Mouse (Mus musculus): ENCODE measurements around the gene Copz2. TPM values are rescaled to one million over a fixed set of nuclear protein-coding genes. Genes with fewer than 3 reads are reported as not detected.
"Not testable (repeated sequence)": the region's sequence is repeated elsewhere in the genome, so short reads cannot be mapped to it uniquely, and the experiment has no call there.

The Copz2 gene
- 25.1 and 25.6 TPM in 2 replicates for polyA plus RNA-seq (2016; fragmentation: Nextera tagmentation; extraction: Ambion mirVana)

- peak within 1 kb of the TSS; percentile 78 for H3K4me3 ChIP-seq
Measured at GRCm38 (mm10) chr11:96849681-96850467, at the start of gene Copz2. Copz2 (plus strand) TSS chr11:96849870.

GRCm38 (mm10) chr11:96805606-96806005, 44.1 kb upstream of the Copz2 start:
- Histone ChIP-seq H3K4me1 (no peaks in the 10 kb centered on the region), H3K4me3 (no peak overlapping the region), H3K36me3 (replicated peaks) (peaks cover 99% of the 10 kb centered on the region), H3K27ac (no peak overlapping the region), H3K9me3 (no peaks in the 10 kb centered on the region), H3K27me3 (ENCODE audit: poor library complexity, severe bottlenecking) (no peaks in the 10 kb centered on the region)
- DNase-seq (ENCODE audit: extremely low spot score, low spot score) = no peak
- 91% methylated on average over 5 of the region's 5 CpGs for WGBS

More at GRCm38 (mm10) chr11:96849681-96850467, at the start of gene Copz2:
- DNase-seq (ENCODE audit: extremely low spot score, low spot score) = peak; percentile 56
- Histone ChIP-seq H3K9me3 (no peaks in the 10 kb centered on the region), H3K27me3 (ENCODE audit: poor library complexity, severe bottlenecking) (peaks cover 18% of the 10 kb centered on the region), H3K4me1 (peaks cover 32% of the 10 kb centered on the region), H3K36me3 (replicated peaks) (no peaks in the 10 kb centered on the region), H3K27ac (peak within 1 kb of the TSS; percentile 82)
- 2% methylated on average over 60 of the region's 60 CpGs for WGBS

DNA sequence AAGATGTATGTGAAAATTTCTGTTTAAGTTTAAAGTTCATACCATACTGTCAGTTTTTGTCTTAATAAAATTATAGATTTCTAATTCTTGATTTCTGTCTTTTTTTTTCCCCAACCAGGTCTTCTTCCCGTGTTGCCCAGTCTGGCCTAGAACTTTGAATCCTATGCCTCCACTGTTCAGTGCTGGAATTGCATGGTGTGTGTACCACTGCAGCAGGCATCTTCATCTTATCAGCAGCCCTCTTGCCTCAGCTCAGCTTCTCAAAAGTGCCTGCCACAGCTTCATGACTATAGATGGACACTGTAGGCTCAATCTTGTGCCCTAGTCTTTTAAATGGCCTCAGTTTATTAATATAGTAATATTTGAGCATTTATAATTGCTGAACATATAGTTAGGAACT, 41.6 kb upstream of the Copz2 start:
- no peak for DNase-seq (ENCODE audit: extremely low spot score, low spot score)
- Histone ChIP-seq H3K9me3 (no peaks in the 10 kb centered on the region), H3K4me3 (no peak overlapping the region), H3K27ac (no peak overlapping the region), H3K36me3 (replicated peaks) (peaks cover 100% of the 10 kb centered on the region), H3K27me3 (ENCODE audit: poor library complexity, severe bottlenecking) (no peaks in the 10 kb centered on the region), H3K4me1 (no peaks in the 10 kb centered on the region)
- WGBS = 76% methylated on average over 1 of the region's 1 CpGs

DNA sequence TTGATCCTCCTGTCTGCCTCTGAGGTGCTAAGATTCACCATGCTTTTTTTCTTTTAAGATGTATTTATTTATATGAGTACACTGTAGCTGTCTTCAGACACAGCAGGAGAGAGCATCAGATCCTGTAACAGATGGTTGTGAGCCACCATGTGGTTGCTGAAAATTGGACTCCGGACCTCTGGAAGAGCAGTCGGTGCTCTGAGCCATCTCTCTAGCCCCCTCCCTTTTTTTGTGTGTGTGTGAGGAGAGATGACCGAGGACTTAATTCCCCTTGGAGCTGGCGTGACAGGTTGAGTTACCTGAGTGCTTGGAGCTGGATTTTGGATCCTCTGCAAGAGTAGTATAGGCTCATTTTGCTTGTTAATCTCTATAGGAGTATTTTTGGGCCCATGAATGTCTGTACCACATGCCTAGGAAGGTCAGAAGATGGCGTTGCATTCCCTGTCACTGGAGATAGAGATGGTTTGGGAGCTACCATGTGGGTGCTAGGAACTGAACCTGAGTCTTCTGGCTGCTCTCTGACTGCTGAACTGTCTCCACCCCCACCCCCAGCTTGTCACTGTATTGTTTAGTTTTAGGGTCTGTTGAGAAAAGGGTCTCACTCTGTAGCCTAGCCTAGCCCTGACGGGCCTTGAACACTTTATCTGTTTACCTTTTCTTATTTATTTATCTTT, 40.0 kb upstream of the Copz2 start:
- Histone ChIP-seq H3K9me3 (no peaks in the 10 kb centered on the region), H3K4me3 (no peak overlapping the region), H3K36me3 (replicated peaks) (peaks cover 98% of the 10 kb centered on the region), H3K27me3 (ENCODE audit: poor library complexity, severe bottlenecking) (no peaks in the 10 kb centered on the region), H3K4me1 (no peaks in the 10 kb centered on the region), H3K27ac (no peak overlapping the region)
- DNase-seq (ENCODE audit: extremely low spot score, low spot score) = no peak
- WGBS = 93% methylated on average over 6 of the region's 6 CpGs

- not testable (repeated sequence) for H3K4me1 ChIP-seq; H3K9me3 ChIP-seq; H3K27me3 ChIP-seq (ENCODE audit: poor library complexity, severe bottlenecking); H3K27ac ChIP-seq; H3K4me3 ChIP-seq; DNase-seq (ENCODE audit: extremely low spot score, low spot score)
- H3K36me3 ChIP-seq (replicated peaks) = peaks cover 98% of the 10 kb centered on the region
- WGBS = 93% methylated on average over 1 of the region's 1 CpGs
Measured at GRCm38 (mm10) chr11:96811188-96811587, 38.5 kb upstream of the Copz2 start.

- Histone ChIP-seq H3K27me3 (ENCODE audit: poor library complexity, severe bottlenecking) (no peaks in the 10 kb centered on the region), H3K36me3 (replicated peaks) (peaks cover 98% of the 10 kb centered on the region), H3K4me3 (no peak overlapping the region), H3K9me3 (no peaks in the 10 kb centered on the region), H3K27ac (no peak overlapping the region), H3K4me1 (peaks cover 4% of the 10 kb centered on the region; the same call in 1 of the 2 replicates)
- 84% methylated on average over 4 of the region's 4 CpGs for WGBS
- DNase-seq (ENCODE audit: extremely low spot score, low spot score) = no peak
Measured at GRCm38 (mm10) chr11:96813455-96813854, 36.2 kb upstream of the Copz2 start.

- Histone ChIP-seq H3K4me1 (peaks cover 4% of the 10 kb centered on the region; the same call in 1 of the 2 replicates), H3K27ac (no peak overlapping the region), H3K36me3 (replicated peaks) (peaks cover 98% of the 10 kb centered on the region), H3K4me3 (no peak overlapping the region), H3K9me3 (no peaks in the 10 kb centered on the region), H3K27me3 (ENCODE audit: poor library complexity, severe bottlenecking) (no peaks in the 10 kb centered on the region)
- no peak for DNase-seq (ENCODE audit: extremely low spot score, low spot score)
- whole genome bisulfite sequencing = 89% methylated on average over 5 of the region's 5 CpGs
Measured at GRCm38 (mm10) chr11:96813920-96814319, 35.8 kb upstream of the Copz2 start.

- H3K4me1 ChIP-seq = peaks cover 4% of the 10 kb centered on the region; the same call in 1 of the 2 replicates
- H3K27ac ChIP-seq = no peak overlapping the region
- H3K27me3 ChIP-seq (ENCODE audit: poor library complexity, severe bottlenecking) = no peaks in the 10 kb centered on the region
- no peak for DNase-seq (ENCODE audit: extremely low spot score, low spot score)
- WGBS = 86% methylated on average over 2 of the region's 2 CpGs
- no peak overlapping the region for H3K4me3 ChIP-seq
- no peaks in the 10 kb centered on the region for H3K9me3 ChIP-seq
- H3K36me3 ChIP-seq (replicated peaks) = peaks cover 98% of the 10 kb centered on the region
Measured at GRCm38 (mm10) chr11:96814443-96814842, 35.2 kb upstream of the Copz2 start.

DNA sequence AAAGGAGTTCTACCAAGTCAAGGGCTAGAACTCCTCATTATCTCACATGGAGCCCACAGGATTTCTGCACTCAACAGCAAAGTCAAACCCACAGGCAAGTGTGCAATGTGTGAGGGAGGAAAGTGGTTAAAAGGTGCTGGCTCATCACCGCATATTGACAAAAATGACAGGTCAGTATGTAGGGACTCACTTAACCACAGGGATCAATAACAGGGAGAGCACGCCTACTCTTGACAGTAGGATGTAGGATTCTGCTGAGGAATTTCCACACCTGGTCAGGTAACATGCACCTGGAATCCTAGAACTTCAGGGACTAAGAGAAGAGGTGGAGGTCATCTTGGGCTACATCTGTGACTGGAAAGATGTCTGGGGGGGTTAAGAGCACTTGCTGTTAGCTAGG, 33.8 kb upstream of the Copz2 start:
- H3K27ac ChIP-seq = no peak overlapping the region
- H3K27me3 ChIP-seq (ENCODE audit: poor library complexity, severe bottlenecking) = no peaks in the 10 kb centered on the region
- H3K9me3 ChIP-seq = no peaks in the 10 kb centered on the region
- no peak for DNase-seq (ENCODE audit: extremely low spot score, low spot score)
- peaks cover 4% of the 10 kb centered on the region; the same call in 1 of the 2 replicates for H3K4me1 ChIP-seq
- H3K4me3 ChIP-seq = no peak overlapping the region
- WGBS = 96% methylated on average over 2 of the region's 2 CpGs
- peaks cover 98% of the 10 kb centered on the region for H3K36me3 ChIP-seq (replicated peaks)

GRCm38 (mm10) chr11:96816494-96816893, 33.2 kb upstream of the Copz2 start:
- Histone ChIP-seq H3K9me3 (no peaks in the 10 kb centered on the region), H3K4me3 (no peak overlapping the region), H3K36me3 (replicated peaks) (peaks cover 98% of the 10 kb centered on the region), H3K27me3 (ENCODE audit: poor library complexity, severe bottlenecking) (no peaks in the 10 kb centered on the region), H3K27ac (no peak overlapping the region), H3K4me1 (peaks cover 4% of the 10 kb centered on the region; the same call in 1 of the 2 replicates)
- 94% methylated on average over 1 of the region's 1 CpGs for WGBS
- no peak for DNase-seq (ENCODE audit: extremely low spot score, low spot score)

DNA sequence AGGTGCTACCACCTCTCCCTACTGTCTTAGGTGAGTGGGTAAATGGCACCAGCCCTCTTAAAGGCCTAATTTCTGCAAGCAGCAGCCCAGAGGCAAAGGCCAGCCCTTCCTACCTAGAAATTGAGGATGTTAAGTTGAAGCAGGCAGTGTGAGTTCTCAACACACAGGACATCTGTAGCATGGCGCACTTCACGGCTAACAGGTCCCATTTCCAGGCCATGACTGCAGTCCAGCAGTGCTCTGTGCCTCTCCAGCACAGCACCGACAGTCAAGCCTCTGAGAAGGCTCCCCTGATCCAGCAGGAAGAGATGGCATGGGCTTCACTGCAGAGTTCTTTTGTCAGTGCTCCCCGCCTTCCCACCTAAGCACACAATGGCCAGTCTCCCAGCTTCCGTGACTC, 32.7 kb upstream of the Copz2 start:
- Histone ChIP-seq H3K4me1 (peaks cover 4% of the 10 kb centered on the region; the same call in 1 of the 2 replicates), H3K27me3 (ENCODE audit: poor library complexity, severe bottlenecking) (no peaks in the 10 kb centered on the region), H3K4me3 (no peak overlapping the region), H3K27ac (no peak overlapping the region), H3K9me3 (no peaks in the 10 kb centered on the region), H3K36me3 (replicated peaks) (peaks cover 98% of the 10 kb centered on the region)
- no peak for DNase-seq (ENCODE audit: extremely low spot score, low spot score)
- 81% methylated on average over 5 of the region's 5 CpGs for WGBS

DNA sequence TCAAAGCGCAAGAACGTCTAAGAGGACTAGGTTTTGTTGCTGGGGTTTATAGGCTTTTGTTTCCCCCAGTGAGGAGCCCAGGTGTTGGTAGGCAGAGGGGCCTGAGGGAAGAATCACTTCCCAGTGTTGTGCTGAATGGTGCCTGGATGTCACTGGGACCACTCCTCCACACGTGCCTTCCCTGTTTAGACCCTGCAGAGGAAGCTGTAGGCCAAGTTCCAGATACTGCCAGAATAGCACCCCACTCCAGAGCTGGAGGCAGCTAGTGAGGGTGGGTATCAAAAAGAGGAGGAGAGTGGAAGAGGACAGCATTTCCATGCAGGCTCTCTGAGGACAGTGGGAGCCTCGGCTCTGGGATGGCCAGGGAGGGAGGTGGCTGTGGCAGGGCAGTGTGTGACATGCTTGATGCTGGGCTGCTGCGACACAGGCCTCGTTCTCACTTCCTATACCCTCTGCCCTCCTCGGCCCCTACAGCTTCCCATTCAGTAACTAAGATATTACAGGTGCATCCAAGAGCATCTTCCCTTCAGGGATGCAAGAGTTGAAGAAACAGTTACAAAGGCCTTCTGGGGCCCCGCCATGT, 31.5 kb upstream of the Copz2 start:
- peaks cover 14% of the 10 kb centered on the region for H3K4me1 ChIP-seq
- H3K27ac ChIP-seq = no peak overlapping the region
- WGBS = 91% methylated on average over 8 of the region's 8 CpGs
- no peaks in the 10 kb centered on the region for H3K9me3 ChIP-seq
- no peak overlapping the region for H3K4me3 ChIP-seq
- H3K27me3 ChIP-seq (ENCODE audit: poor library complexity, severe bottlenecking) = no peaks in the 10 kb centered on the region
- H3K36me3 ChIP-seq (replicated peaks) = peaks cover 99% of the 10 kb centered on the region
- DNase-seq (ENCODE audit: extremely low spot score, low spot score) = no peak

DNA sequence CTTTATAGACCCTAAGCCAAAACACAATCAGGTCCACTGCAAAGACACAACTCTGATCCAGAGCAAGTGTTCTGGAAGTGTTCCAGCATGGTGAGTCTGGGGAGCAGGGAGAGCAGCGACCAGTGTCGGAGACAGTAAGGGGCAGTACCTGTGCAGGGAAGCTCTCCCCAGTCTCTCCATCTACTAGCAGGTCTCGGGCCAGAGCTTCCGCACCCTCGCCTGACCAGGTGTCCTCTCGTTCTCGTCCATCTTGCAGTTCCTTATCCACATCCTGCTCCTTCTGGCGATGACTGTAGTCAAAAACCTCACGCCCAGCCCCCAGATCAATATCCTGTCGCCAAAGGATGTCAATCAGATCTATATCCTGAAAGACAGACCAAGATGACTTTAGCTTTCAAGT, 27.7 kb upstream of the Copz2 start:
- 95% methylated on average over 10 of the region's 10 CpGs for WGBS
- no peaks in the 10 kb centered on the region for H3K9me3 ChIP-seq
- H3K4me1 ChIP-seq = peaks cover 51% of the 10 kb centered on the region
- DNase-seq (ENCODE audit: extremely low spot score, low spot score) = no peak
- H3K27me3 ChIP-seq (ENCODE audit: poor library complexity, severe bottlenecking) = no peaks in the 10 kb centered on the region
- H3K27ac ChIP-seq = no peak overlapping the region
- H3K36me3 ChIP-seq (replicated peaks) = peaks cover 89% of the 10 kb centered on the region
- H3K4me3 ChIP-seq = no peak overlapping the region
